Mouse (Mus musculus): ENCODE data around the gene Ndrg3. TPM values are rescaled to one million over a fixed set of nuclear protein-coding genes. Genes with fewer than 3 reads are reported as not detected.

Gene Ndrg3
- polyA plus RNA-seq (2015; fragmentation: Nextera tagmentation; extraction: Ambion mirVana) = 85.3 and 88.0 TPM in 2 replicates

DNA sequence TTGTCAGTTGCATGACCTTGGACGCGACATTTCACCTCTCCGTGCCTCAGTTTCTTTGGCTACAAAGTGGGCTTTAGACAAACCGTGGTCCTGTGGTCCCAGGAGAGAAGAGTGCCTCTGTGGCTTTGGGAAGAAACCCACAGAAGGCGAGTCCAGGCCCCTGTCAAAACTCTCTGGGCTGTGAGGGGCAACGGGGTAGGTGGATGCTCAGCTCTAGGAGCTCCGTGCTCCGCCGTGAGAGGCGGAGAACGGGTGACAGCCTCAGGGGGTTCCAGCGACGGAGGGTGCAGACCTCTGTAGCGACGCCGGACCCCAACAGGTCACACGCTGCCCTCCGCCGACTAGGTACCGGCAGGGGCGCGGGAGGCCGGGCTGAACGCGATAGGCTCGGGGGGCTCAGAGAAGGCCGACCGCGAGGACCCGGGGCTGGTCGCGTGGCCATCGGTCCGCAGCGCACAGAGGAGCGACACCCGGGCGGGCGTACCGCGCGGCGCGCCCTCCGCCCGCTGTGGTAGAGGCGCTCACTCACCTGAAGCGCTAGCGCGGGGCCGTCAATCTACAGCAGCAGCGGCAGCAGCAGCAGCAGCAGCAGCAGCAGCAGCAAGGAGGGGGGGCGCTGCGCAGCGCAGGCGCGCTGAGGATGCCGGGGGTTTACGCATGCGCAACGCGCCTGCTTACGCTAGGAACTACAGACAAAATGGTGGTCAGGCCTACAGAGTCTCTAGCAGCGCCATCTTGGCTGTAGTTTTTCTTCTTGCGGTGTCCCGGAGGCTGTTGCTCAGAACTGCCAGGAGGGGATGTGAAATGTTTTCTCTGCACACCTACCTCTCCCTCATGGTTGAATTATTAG lies at the start of gene Ndrg3:
Gene Ndrg3 (minus strand): TSS at position 587 of the 850 bp plus-strand sequence.
- no peaks in the 10 kb centered on the region for H3K27me3 ChIP-seq
- 0 out of 2 replicates have a peak, but pooled peaks cover 8% of the 10 kb centered on the region for H3K36me3 ChIP-seq
- peak within 1 kb of the TSS; percentile 96 for H3K4me2 ChIP-seq
- under 1% methylated on average over 66 of the region's 66 CpGs for WGBS
- peaks cover 18% of the 10 kb centered on the region for H3K4me1 ChIP-seq (replicated peaks)
- H3K4me3 ChIP-seq = peak within 1 kb of the TSS; percentile 76
- H3K9ac ChIP-seq = peak within 1 kb of the TSS; percentile 87
- H3K27ac ChIP-seq (replicated peaks) = peak within 1 kb of the TSS; percentile 83
- ATAC-seq (ENCODE audit: low read depth) = peak; percentile 96
- no peaks in the 10 kb centered on the region for H3K9me3 ChIP-seq

DNA sequence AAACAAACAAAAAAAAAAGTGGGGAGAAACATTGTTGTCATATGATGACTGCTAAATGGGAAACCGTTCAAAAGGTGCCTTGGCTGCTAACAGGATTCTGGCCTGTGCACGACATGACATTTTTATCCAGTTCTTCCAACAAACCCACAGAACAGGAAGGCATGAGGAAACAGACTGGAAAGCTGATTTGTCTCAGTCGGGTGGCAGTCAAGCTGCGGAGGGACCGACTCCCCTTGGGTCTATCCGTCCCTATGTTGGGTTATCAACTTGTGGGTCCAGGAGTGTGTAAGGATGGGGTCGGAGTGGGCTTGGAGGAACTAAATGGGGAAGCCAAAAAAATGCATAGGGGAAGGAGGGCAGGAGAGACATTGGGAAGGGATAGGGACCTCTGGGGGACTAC lies 49.6 kb upstream of the Ndrg3 start:
- Histone ChIP-seq H3K36me3 (peaks cover 87% of the 10 kb centered on the region), H3K27me3 (no peaks in the 10 kb centered on the region), H3K4me2 (no peak overlapping the region), H3K27ac (replicated peaks) (no peak overlapping the region), H3K9ac (no peak overlapping the region), H3K4me3 (no peak overlapping the region), H3K9me3 (no peaks in the 10 kb centered on the region), H3K4me1 (replicated peaks) (0 out of 2 replicates have a peak, but pooled peaks cover 5% of the 10 kb centered on the region)
- ATAC-seq (ENCODE audit: low read depth) = no peak
- 94% methylated on average over 7 of the region's 7 CpGs for WGBS

DNA sequence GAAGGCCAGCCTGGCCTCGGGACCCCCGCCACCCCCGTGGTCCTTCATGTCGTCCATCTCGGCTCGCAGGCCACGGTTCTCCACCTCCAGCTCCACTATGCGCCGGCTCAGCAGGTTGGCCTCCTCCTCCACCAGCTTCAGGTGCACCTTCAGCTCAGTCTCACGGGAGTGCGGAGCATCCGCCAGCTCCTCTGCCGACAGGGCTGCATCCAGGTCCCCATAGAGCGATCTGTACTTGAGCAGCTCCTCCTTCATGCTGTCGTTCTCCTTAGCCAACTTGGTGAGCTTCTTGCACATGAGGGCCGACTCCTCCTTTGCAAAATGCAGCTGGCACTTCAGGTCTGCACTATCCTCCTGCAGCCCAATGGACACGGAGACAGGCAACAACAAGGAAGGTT lies 48.8 kb upstream of the Ndrg3 start:
- no peaks in the 10 kb centered on the region for H3K9me3 ChIP-seq
- ATAC-seq (ENCODE audit: low read depth) = no peak
- H3K36me3 ChIP-seq = peaks cover 85% of the 10 kb centered on the region
- 87% methylated on average over 17 of the region's 17 CpGs for WGBS
- H3K27ac ChIP-seq (replicated peaks) = peak overlapping the region; percentile 42
- H3K4me2 ChIP-seq = no peak overlapping the region
- 0 out of 2 replicates have a peak, but pooled peaks cover 5% of the 10 kb centered on the region for H3K4me1 ChIP-seq (replicated peaks)
- no peak overlapping the region for H3K4me3 ChIP-seq
- H3K27me3 ChIP-seq = no peaks in the 10 kb centered on the region
- H3K9ac ChIP-seq = no peak overlapping the region

DNA sequence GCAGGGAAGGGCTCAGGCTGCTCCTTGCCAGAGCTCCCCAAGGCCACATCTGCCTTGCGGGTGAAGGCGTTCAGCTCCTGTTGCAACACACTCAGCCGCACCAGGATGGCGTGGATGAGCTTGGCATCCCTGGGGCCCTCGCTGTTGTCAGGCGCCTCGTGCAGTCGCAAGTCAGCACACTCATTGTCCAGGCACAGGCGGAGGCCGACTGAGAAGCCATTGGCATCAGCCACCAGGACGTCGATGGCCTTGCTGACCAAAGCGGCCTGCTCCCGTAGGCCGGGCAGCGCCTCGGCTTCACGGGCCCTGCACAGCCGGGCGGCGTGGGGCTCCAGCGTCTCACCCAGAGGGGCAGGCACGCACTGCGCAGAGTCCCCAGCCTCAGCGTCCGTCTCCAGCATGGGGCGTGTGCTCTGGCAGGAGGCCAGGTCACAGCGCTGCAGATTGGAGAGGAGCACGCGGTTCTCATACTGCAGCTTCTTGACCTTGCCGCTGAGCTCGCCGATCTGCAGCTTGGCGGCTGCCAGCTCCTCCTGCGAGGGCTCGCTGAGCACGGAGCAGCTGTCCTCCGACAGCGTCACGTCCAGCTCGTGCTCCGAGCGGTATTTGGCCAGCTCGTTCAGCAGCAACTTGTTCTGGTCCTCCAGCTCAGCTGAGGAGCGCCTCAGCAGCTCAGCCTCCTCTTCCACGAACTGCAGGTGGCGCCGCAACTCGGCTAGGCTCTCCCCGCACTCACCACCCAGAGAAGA lies 48.2 kb upstream of the Ndrg3 start:
- H3K4me1 ChIP-seq (replicated peaks) = 0 out of 2 replicates have a peak, but pooled peaks cover 5% of the 10 kb centered on the region
- no peaks in the 10 kb centered on the region for H3K27me3 ChIP-seq
- peak; percentile 52 for ATAC-seq (ENCODE audit: low read depth)
- no peaks in the 10 kb centered on the region for H3K9me3 ChIP-seq
- no peak overlapping the region for H3K4me3 ChIP-seq
- peak overlapping the region; percentile 42 for H3K27ac ChIP-seq (replicated peaks)
- 85% methylated on average over 50 of the region's 50 CpGs for WGBS
- peaks cover 85% of the 10 kb centered on the region for H3K36me3 ChIP-seq
- H3K9ac ChIP-seq = no peak overlapping the region
- no peak overlapping the region for H3K4me2 ChIP-seq

DNA sequence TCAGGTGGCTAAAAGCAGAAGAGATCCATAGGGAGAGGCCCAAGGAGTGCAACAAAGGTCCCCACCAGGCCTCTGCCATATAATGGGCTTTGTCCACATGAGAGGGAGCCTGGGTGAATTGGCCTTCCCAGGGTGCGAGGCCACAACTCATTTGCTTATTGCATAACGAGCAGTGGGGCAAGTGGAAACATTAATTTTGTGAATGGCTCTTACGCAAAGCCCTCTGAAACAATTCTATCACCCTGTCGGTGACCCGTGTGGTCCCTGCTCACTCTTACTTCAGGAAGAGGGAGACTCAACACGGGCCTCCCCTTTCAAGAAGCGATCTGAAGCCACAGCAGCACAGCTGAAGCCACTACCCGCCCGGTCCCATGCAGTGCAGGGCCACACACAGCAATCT lies 45.4 kb upstream of the Ndrg3 start:
- Histone ChIP-seq H3K27ac (replicated peaks) (no peak overlapping the region), H3K9ac (no peak overlapping the region), H3K4me2 (no peak overlapping the region), H3K4me3 (no peak overlapping the region), H3K4me1 (replicated peaks) (0 out of 2 replicates have a peak, but pooled peaks cover 5% of the 10 kb centered on the region), H3K27me3 (no peaks in the 10 kb centered on the region), H3K36me3 (peaks cover 92% of the 10 kb centered on the region), H3K9me3 (no peaks in the 10 kb centered on the region)
- 59% methylated on average over 9 of the region's 9 CpGs for WGBS
- no peak for ATAC-seq (ENCODE audit: low read depth)

DNA sequence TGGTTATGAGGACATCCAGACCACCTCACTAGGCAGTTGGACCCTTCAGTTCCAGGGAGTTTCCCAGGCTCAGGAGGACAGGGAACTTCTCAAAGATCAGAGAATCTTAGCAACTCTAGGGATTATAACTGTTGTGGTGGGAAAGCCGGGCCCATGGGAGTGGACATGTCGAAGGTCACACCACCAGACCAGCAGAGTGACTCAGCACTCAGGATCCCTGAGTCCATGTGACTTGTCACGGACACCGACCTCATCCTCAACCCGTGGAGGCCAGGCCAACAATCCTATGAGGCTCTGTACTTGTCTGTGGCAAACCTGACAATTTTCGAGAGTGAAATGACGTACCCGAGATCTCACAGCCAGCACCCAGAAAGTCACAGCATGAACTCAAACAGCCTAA lies 44.5 kb upstream of the Ndrg3 start:
- no peak overlapping the region for H3K4me2 ChIP-seq
- no peak overlapping the region for H3K4me3 ChIP-seq
- H3K27ac ChIP-seq (replicated peaks) = no peak overlapping the region
- 0 out of 2 replicates have a peak, but pooled peaks cover 5% of the 10 kb centered on the region for H3K4me1 ChIP-seq (replicated peaks)
- H3K9me3 ChIP-seq = no peaks in the 10 kb centered on the region
- H3K27me3 ChIP-seq = no peaks in the 10 kb centered on the region
- peaks cover 91% of the 10 kb centered on the region for H3K36me3 ChIP-seq
- ATAC-seq (ENCODE audit: low read depth) = no peak
- 94% methylated on average over 8 of the region's 8 CpGs for WGBS
- no peak overlapping the region for H3K9ac ChIP-seq

DNA sequence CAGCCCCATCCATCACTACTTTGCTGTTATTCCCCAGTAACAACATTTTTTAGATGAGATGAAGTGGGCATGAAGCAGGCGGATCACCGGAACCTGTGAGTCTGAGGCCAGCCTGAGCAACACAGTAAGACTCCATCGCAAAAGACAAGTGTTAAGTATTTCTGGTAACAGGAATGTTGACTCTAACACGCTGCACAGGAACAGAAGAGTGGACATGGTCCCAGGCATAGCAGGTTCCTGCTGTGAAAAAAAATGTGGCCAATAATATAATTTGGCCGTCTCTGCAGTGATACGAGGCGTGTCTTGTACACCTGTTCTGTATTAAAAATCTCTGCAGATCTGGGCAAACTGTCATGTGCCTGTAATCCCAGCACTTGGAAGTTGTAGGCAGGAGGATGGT lies 43.5 kb upstream of the Ndrg3 start:
- ATAC-seq (ENCODE audit: low read depth) = no peak
- Histone ChIP-seq H3K9me3 (no peaks in the 10 kb centered on the region), H3K27me3 (no peaks in the 10 kb centered on the region), H3K9ac (no peak overlapping the region), H3K4me1 (replicated peaks) (0 out of 2 replicates have a peak, but pooled peaks cover 5% of the 10 kb centered on the region), H3K36me3 (peaks cover 90% of the 10 kb centered on the region), H3K27ac (replicated peaks) (no peak overlapping the region), H3K4me3 (no peak overlapping the region), H3K4me2 (no peak overlapping the region)
- WGBS = 93% methylated on average over 7 of the region's 7 CpGs

DNA sequence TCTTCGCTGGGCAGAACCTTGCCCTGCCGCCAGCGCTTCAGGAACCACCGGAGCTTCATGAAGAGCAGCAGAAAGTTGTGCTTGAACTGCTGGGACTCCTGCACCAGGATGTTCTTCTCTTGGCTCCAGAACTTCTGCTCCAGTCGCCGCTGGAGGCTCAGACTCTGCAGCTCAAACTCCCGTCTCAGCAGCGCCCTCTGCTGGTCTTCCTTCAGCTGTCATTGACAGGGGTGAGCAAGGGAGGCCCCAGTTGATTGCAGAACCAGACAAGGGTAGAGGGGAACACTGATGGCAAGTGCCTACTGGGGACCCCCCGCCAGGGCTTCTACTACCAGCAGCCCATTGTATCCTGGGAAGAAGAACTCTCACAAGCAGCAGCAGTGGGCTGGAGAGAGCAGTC lies 38.9 kb upstream of the Ndrg3 start:
- peak; percentile 48; the same call in 1 of the 2 replicates for ATAC-seq (ENCODE audit: low read depth)
- 44% methylated on average over 9 of the region's 9 CpGs for WGBS
- H3K9me3 ChIP-seq = no peaks in the 10 kb centered on the region
- H3K4me2 ChIP-seq = no peak overlapping the region
- H3K27ac ChIP-seq (replicated peaks) = no peak overlapping the region
- no peaks in the 10 kb centered on the region for H3K4me1 ChIP-seq (replicated peaks)
- H3K27me3 ChIP-seq = no peaks in the 10 kb centered on the region
- H3K36me3 ChIP-seq = peaks cover 92% of the 10 kb centered on the region
- H3K4me3 ChIP-seq = no peak overlapping the region
- H3K9ac ChIP-seq = no peak overlapping the region

DNA sequence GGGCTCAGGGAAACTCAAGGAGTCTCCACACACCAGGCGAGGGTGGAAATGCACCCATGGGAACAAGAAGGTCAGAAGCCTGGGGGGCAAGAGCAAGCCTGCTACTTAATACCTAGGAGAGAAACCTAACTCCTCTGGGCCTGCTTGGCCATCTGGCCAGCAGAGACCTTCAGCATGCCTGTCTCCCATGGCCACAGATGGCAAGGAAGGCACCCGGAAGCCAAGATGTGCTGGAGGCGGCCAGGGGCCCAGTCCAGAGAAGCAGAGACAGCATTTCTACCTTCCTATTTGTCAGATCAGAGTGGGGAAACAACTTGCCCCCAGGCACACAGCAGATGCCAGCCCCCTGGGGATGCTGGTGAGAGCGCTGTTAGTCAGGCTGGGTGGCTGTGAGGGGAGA lies 36.4 kb upstream of the Ndrg3 start:
- H3K27me3 ChIP-seq = no peaks in the 10 kb centered on the region
- H3K9me3 ChIP-seq = peaks cover 7% of the 10 kb centered on the region; the same call in 1 of the 2 replicates
- H3K4me3 ChIP-seq = no peak overlapping the region
- 73% methylated on average over 4 of the region's 4 CpGs for WGBS
- H3K36me3 ChIP-seq = peaks cover 95% of the 10 kb centered on the region
- no peak overlapping the region for H3K4me2 ChIP-seq
- H3K4me1 ChIP-seq (replicated peaks) = no peaks in the 10 kb centered on the region
- H3K9ac ChIP-seq = no peak overlapping the region
- H3K27ac ChIP-seq (replicated peaks) = no peak overlapping the region
- ATAC-seq (ENCODE audit: low read depth) = no peak

DNA sequence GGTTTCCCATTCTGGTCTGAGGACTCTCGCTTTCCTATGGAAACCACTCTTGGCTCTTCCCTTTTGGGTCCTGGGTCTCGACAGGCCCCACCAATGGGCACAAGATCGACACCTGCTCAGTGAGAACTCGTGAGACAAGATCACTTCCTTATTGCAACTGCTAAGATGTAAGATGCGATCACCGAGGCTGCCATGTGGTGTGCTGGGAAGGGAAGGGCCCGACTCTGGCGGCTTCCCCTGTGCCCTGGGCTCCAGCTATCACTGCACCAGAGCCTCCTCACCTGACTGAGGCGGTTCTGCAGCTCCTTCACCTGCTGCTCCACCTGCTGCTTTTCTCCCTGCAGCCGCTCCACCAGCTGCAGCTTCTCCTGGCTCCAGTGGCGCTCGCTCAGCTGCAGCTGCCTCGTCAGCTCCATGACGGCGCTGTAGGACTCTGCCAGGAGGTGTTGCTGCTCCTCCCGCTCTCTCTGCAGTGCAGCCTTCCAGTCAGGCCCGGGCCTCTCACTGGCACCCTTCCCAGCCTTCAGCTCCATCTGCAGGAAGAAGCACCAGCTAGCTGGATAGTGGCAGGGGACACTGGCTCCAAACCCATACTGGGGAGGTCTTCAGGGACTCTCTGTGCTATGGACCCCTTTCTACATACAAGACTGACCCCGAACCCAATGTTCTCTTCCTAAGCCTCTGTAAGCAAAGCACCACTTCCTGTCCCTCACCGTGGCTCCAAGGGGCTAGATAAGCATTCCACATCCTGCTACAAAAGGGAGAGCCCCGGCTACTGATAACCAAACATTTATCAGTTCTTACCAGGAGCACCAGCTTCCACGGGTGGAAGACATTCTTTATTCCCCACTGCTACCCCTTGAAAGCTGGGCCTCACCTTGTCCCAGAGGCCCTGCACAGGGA lies 35.5 kb upstream of the Ndrg3 start:
- no peak for ATAC-seq (ENCODE audit: low read depth)
- no peak overlapping the region for H3K9ac ChIP-seq
- WGBS = 94% methylated on average over 21 of the region's 21 CpGs
- no peaks in the 10 kb centered on the region for H3K27me3 ChIP-seq
- no peak overlapping the region for H3K4me2 ChIP-seq
- peaks cover 95% of the 10 kb centered on the region for H3K36me3 ChIP-seq
- no peak overlapping the region for H3K27ac ChIP-seq (replicated peaks)
- H3K4me3 ChIP-seq = no peak overlapping the region
- H3K9me3 ChIP-seq = peaks cover 7% of the 10 kb centered on the region; the same call in 1 of the 2 replicates
- no peaks in the 10 kb centered on the region for H3K4me1 ChIP-seq (replicated peaks)

DNA sequence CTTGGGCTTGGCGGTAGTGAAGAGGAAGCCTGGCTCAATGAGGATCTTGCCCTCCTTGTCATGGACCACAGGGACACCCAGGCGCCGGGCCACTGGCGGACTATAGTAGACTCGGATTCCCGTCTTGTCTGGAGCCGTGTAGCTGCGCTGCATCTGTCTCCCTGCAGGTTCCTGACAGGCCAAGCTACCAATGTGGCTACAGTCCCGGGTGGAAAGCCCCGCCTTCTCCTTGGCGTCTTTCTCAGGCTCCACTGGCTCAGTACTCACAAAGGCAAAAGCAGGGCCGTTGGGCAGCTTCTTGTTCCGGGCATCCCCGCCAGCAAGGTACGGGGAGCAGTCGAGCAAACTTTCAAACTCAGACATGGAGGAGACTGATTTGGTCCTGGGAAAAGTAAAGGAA lies 29.3 kb upstream of the Ndrg3 start:
- Histone ChIP-seq H3K4me2 (no peak overlapping the region), H3K4me1 (replicated peaks) (no peaks in the 10 kb centered on the region), H3K9me3 (peaks cover 7% of the 10 kb centered on the region; the same call in 1 of the 2 replicates), H3K27ac (replicated peaks) (no peak overlapping the region), H3K4me3 (no peak overlapping the region), H3K36me3 (peaks cover 100% of the 10 kb centered on the region), H3K9ac (no peak overlapping the region), H3K27me3 (no peaks in the 10 kb centered on the region)
- 94% methylated on average over 16 of the region's 16 CpGs for WGBS
- no peak for ATAC-seq (ENCODE audit: low read depth)
